Mouse (Mus musculus) cerebral cortex, adult 2 months (tissue): ENCODE data around the gene 2310061I04Rik.

Source experiments
- WGBS: fragments of 180-500 bp; shearing (Covaris S2); methylation state at CpG from one replicate; pipeline ENCODE4 v1.1.7; 2018; 5-methylcytosine and 5-hydroxymethylcytosine counted together

The 2310061I04Rik gene

GRCm38 (mm10) chr17:35916297-35917142 lies 19.3 kb upstream of the 2310061I04Rik start, which contains the start of the genes Mrps18b and Ppp1r10:
Gene Mrps18b, minus strand, starts transcription at chr17:35916389.
Gene Ppp1r10, plus strand, starts transcription at chr17:35916434.
- WGBS = under 1% methylated on average over 83 of the region's 83 CpGs

- WGBS = 2% methylated on average over 28 of the region's 28 CpGs
Measured at GRCm38 (mm10) chr17:35915538-35916296, 18.5 kb upstream of the 2310061I04Rik start.

DNA sequence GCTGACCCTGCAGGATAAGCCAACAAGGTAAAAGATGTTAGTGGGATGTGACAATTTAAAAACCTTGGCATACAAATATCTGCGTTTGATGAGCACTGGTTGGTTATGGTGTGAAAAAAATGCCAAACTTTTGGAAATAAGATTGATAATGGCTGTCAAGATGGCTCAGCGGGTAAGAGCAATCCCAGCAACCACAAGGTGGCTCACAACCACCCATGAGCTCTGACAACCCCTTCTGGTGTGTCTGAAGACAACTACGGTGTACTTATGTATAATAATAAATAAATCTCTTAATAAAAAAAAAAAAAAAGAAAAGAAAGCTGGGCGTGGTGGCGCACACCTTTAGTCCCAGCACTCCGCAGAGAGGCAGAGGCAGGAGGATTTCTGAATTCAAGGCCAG lies 17.7 kb upstream of the 2310061I04Rik start:
- WGBS = 74% methylated on average over 6 of the region's 6 CpGs

DNA sequence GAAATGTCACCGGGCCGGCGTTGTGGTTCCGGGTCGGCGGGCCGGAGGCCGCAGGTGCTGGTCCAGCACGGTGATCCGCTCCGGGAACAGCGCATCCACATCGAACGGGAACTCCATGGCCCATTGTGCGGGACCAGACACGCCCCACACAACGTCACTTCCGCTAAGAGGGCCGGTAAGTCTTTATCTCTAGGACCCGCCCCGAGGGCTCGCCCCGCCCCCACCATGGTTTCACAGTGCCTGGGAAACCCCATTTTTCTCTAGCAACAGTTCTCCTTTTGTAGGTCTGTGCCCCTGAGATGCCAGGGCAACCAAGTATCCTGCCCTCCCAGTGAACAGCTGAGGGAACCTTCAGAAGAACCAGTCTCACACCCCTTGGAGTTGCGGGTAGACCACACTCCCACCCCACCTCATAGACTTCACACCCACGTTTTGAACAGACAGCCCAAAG lies 12.7 kb upstream of the 2310061I04Rik start, which contains the start of gene Atat1:
Gene Atat1, minus strand, starts transcription at position 157 of the 451 bp plus-strand sequence.
- 2% methylated on average over 25 of the region's 25 CpGs for WGBS

DNA sequence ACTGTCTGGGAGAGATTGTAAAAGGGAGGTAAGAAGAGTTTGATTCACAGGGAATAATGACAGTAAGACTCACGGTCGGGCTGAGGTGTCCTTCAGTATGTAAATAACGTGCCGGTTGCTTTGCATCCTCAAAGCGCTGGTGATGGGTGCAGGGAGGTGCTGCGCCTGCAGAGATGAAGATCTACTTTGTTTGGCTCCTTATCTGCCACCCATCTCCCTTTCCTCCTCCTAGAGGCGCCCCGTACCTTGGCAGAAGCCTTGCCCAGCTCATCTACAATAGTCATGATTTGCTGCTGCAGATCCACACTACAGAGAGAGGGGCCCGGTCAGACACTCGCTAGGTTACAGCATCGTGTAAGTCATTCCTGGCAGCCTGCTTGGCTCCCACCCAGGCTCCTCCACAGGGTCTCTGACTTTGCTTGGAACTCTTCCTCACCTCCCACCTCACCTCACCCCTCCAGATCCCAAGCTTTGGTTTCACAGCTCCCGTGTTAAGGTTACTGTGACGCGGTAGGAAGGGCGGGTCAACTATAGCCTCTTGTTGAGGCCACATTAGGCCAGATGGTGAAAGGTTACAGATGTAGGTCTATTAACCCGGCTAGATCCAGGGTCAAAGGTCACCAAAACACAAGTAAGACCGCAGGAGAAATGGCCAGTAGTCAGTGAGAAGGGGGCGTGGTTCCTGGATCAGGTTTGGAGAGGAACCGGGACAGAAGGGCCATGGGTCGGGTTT lies 12.1 kb upstream of the 2310061I04Rik start:
- WGBS = 9% methylated on average over 20 of the region's 20 CpGs

DNA sequence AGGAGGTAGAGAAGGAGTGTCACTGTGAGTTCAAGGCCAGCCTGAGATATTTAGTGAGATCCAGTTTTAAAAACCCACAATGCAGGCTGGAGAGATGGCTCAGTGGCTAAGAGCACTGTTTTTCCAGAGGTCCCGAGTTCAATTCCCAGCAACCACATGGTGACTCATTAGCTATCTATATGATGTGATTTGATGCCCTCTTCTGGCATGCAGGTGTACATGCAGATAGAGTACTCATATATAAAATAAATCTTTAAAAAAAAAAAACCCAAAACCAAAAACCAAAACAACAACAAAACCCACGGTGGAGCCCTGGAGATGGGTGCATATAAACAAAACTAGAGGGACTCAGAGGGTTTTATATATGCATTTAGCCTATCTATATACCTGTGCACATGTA lies 10.4 kb upstream of the 2310061I04Rik start:
- 49% methylated on average over 2 of the region's 2 CpGs for WGBS

DNA sequence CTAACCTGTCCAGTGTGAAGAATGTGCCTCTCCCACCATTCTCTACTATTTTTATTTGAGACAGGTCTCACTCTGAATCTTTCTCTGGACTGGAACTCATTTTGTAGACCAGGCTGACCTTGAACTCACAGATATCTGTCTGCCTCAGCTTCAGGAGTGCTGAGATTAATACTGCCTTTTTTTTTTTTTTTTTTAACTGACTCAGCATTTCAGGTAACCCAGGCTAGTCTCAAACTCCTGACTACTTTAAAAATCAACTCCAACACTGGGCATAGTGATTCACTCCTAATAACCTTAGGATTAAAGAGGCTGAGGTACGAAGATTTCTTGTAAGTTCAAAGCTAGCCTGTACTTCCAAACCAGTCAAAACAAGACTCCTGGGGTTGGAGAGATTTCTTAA lies 8.4 kb upstream of the 2310061I04Rik start:
- 95% methylated on average over 1 of the region's 1 CpGs for WGBS

DNA sequence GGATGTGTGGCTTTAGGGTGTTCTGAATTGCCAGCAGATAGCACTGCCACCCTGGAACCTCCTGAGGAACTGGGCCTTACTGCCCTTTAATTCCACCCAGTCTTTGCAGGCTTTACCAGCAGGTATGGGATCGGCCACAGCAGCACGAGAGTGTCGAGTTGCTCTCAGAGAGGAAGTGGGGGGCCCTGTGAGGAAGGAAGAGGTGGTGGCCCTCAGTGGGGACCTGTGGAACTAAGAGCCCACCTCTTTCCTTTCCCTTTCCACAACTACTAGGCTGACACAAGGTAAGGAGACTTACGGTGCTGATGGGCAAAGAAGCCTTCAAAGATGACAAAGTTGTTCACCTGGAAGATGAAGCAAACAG lies 6.7 kb upstream of the 2310061I04Rik start:
- 76% methylated on average over 4 of the region's 4 CpGs for WGBS

DNA sequence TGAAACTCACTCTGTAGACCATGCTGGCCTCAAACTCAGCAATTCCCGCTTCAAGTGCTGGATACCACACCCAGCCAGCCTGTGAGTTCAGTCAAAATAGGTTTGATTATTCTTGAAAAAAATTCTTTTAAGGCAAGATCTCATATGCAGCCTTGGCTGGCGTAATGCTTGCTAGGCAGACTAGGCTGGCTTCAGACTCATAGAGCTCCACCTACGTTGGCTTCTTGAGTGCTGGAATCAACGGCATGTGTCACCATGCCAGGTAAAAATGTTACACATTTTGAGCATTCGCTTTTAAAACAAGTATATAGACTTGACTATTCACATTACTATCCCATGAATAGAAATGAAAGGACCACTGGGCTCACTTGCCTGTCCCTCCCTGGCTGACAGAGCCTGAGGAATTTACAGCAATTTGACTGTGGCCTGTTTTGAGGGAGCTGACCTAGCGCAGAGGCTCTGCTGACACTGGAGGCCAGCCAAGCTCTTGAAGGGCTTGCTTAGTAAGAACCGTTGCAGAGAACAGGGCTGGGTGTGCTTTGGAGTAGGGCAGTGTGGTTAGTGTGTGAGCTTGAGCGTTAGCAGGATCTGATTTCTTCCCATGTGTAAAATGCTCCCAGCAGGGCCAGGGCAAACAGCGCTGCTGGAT lies 6.2 kb upstream of the 2310061I04Rik start:
- WGBS = 70% methylated on average over 9 of the region's 9 CpGs

DNA sequence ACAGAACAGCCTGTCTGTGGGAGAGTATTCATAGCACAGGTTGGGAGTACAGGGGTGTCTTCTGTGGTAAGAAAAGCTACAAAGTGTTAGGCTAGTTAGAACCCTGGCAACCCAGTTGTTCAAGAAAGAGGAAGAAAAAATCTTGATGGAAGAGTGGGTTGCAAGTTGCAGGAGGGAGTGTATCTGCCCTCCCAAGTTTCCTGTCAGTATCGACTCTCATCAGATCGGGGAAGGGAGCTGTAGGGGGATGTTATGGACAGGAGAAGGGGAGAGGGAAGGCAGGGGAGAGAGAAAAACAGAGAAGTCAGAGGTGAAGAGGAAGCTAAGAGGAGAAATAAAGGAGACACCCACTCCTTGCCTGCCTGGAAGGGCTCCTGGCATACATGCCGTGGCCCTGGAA lies 3.4 kb upstream of the 2310061I04Rik start:
- WGBS = 53% methylated on average over 3 of the region's 3 CpGs

DNA sequence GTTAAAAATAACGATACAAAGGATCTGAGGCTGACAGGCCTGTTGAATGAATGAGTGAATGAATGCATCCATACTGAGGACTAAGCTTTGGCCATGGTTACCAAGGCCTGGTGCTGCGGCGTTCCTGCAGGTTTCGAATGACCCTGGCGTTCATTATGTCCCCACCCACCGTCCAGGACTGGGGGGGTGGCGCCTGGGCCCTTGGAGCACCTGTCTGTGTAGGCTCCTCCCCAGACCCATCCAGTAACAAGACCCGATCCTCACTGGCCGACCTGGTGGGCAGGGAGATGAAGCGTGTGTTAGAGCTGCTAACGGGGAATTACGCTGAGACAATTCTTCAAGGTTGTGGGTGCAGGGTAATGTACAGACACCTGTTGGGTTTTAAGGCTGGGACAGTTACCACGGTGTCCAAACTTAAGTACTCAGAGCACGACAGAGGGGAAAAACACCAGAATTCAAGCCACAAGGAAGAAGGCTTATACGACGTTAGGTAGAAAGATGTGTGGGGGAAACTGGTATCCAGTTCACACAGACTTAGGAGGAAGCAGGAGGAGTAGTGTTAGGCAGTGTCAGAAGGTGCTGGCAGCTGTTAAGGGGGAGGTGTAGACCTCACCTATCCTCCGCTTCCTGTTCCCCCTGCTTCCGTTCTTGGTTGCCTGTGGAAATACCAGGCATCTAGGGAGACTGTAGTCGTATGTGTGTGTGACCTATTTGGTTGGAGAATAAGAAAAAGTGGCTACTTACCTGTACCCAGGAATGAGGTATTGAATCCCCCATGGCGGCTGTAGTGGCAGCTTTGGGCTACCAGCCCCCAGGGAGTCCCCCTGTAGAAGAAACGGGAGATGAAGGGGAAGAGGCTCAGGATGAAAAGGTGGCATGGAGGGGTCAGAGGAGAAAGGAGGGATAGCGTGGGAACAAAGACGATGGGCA lies 678 bp upstream of the 2310061I04Rik start:
- 29% methylated on average over 23 of the region's 23 CpGs for WGBS

DNA sequence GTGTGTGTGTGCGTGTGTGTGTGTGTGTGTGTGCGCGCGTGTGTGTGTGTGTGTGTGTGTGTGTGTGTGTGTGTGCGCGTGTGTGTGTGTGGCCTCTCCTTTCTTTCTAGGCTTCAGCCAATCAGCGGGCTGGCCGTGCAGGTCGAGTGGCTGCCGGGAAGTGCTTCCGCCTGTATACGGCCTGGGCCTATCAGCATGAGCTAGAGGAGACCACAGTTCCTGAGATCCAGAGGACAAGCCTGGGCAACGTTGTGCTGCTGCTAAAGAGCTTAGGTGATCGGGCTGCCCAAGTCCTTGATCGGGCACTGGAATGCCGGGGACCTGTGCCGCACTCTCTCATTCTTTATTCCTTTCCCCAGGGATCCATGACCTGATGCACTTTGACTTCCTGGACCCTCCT lies 9.5 kb downstream of the 2310061I04Rik start:
- 81% methylated on average over 16 of the region's 17 CpGs for WGBS

- WGBS = 98% methylated on average over 14 of the region's 14 CpGs
Measured at GRCm38 (mm10) chr17:35883777-35884176, 13.5 kb downstream of the 2310061I04Rik start.

DNA sequence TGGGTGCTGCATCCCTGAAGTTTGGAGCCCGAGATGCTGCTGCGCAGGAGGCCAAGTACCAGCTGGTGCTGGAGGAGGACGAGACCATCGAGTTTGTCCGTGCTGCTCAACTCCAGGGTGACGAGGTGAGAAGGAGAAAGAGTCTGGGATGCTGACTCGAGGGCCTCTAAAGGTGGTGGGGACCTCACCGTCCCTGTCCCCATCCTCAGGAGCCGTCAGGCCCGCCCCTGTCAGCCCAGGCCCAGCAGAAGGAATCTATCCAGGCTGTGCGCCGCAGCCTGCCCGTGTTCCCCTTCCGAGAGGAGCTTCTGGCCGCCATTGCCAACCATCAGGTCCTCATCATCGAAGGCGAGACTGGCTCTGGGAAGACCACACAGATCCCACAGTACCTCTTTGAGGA lies 14.3 kb downstream of the 2310061I04Rik start:
- WGBS = 90% methylated on average over 17 of the region's 17 CpGs

- 5% methylated on average over 66 of the region's 66 CpGs for WGBS
Measured at GRCm38 (mm10) chr17:35879245-35880057, 17.8 kb downstream of the 2310061I04Rik start, which contains the start of gene Dhx16. Gene Dhx16, plus strand, starts transcription at chr17:35879819.

GRCm38 (mm10) chr17:35874721-35875120 lies 22.5 kb downstream of the 2310061I04Rik start:
- 29% methylated on average over 6 of the region's 6 CpGs for WGBS

DNA sequence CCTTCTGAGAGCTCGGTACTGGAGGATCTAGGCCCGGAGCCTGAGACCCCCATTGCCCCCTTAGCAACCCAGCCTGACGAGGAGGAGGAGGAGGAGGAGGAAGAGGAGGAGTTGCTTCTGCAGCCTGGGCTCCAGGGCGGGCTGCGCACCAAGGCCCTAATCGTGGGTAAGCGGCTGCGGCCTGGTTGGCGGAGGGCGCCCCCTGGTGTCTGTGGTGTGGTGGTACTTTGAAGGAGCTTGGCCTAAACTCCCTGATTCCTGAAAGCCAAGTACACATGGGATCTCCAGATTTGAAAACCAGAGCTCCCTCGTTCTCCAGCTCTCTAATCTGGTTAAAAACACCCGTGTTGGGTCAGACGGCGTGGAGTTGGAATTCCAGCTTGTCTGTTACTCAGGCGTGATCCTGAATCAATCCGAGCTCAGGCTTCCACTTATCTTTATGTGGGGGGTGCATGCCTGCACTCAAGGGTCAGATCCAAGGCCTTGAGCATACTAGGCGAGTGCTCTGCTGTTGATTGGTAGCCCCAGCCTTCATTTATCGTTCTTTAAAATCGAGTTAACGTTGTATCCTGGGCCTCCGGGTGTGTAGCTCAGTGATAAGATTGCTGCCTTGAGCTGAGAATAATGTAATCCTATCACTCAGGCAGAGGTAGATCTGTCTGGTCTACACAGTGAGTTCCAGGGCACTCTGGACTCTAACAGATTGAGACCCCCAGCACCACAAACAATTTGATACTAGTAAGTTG lies 23.3 kb downstream of the 2310061I04Rik start:
- WGBS = 28% methylated on average over 21 of the region's 21 CpGs

GRCm38 (mm10) chr17:35870884-35871696 lies 26.1 kb downstream of the 2310061I04Rik start:
- WGBS = 44% methylated on average over 8 of the region's 8 CpGs
